Mouse (Mus musculus): Measurements from ENCODE around the gene Tmco4. TPM values are rescaled to one million over a fixed set of nuclear protein-coding genes. Genes with fewer than 3 reads are reported as not detected.

Gene Tmco4
- polyA plus RNA-seq, 1 experiment from 2014 or later: 1.3 TPM

GRCm38 (mm10) chr4:139086984-139087383, 114.3 kb downstream of the Tmco4 start:
- H3K9me3 ChIP-seq (ENCODE audit: control insufficient read depth, low read length): no peaks in the 10 kb centered on the region
- H3K36me3 ChIP-seq (replicated peaks; ENCODE audit: control insufficient read depth, insufficient read depth): no peaks in the 10 kb centered on the region
- no peak overlapping the region for H3K4me3 ChIP-seq (replicated peaks; ENCODE audit: low read length)
- H3K27me3 ChIP-seq (ENCODE audit: control insufficient read depth, insufficient read depth, low read length): peaks cover 23% of the 10 kb centered on the region
- WGBS: 68% methylated on average over 4 of the region's 4 CpGs
- ATAC-seq (ENCODE audit: low FRiP score) (no peak), DNase-seq (ENCODE audit: low spot score) (no peak)
- H3K9ac ChIP-seq: no peak overlapping the region
- H3K27ac ChIP-seq: no peak overlapping the region
- no peak overlapping the region for H3K4me2 ChIP-seq (replicated peaks)
- H3K4me1 ChIP-seq (replicated peaks; ENCODE audit: control insufficient read depth, insufficient read depth, low read length): peaks cover 18% of the 10 kb centered on the region

- no peak overlapping the region for H3K27ac ChIP-seq
- ATAC-seq (ENCODE audit: low FRiP score) (no peak), DNase-seq (ENCODE audit: low spot score) (no peak)
- H3K9ac ChIP-seq: no peak overlapping the region
- H3K9me3 ChIP-seq (ENCODE audit: control insufficient read depth, low read length): no peaks in the 10 kb centered on the region
- H3K36me3 ChIP-seq (replicated peaks; ENCODE audit: control insufficient read depth, insufficient read depth): no peaks in the 10 kb centered on the region
- H3K27me3 ChIP-seq (ENCODE audit: control insufficient read depth, insufficient read depth, low read length): peaks cover 34% of the 10 kb centered on the region
- H3K4me2 ChIP-seq (replicated peaks): no peak overlapping the region
- no peak overlapping the region for H3K4me3 ChIP-seq (replicated peaks; ENCODE audit: low read length)
- H3K4me1 ChIP-seq (replicated peaks; ENCODE audit: control insufficient read depth, insufficient read depth, low read length): peaks cover 9% of the 10 kb centered on the region; the same call in 1 of the 2 replicates
- 54% methylated on average over 9 of the region's 9 CpGs for WGBS
Measured at GRCm38 (mm10) chr4:139088982-139089671, 116.4 kb downstream of the Tmco4 start.

GRCm38 (mm10) chr4:139090303-139090940, 117.7 kb downstream of the Tmco4 start:
- no peak overlapping the region for H3K27ac ChIP-seq
- DNase-seq (ENCODE audit: low spot score) (no peak), ATAC-seq (ENCODE audit: low FRiP score) (no peak)
- H3K36me3 ChIP-seq (replicated peaks; ENCODE audit: control insufficient read depth, insufficient read depth): no peaks in the 10 kb centered on the region
- peaks cover 42% of the 10 kb centered on the region for H3K27me3 ChIP-seq (ENCODE audit: control insufficient read depth, insufficient read depth, low read length)
- no peak overlapping the region for H3K9ac ChIP-seq
- peaks cover 9% of the 10 kb centered on the region; the same call in 1 of the 2 replicates for H3K4me1 ChIP-seq (replicated peaks; ENCODE audit: control insufficient read depth, insufficient read depth, low read length)
- no peak overlapping the region for H3K4me3 ChIP-seq (replicated peaks; ENCODE audit: low read length)
- no peaks in the 10 kb centered on the region for H3K9me3 ChIP-seq (ENCODE audit: control insufficient read depth, low read length)
- peak overlapping the region; percentile 94 for H3K4me2 ChIP-seq (replicated peaks)
- WGBS: 72% methylated on average over 15 of the region's 15 CpGs

GRCm38 (mm10) chr4:139091066-139091465, 118.4 kb downstream of the Tmco4 start:
- WGBS: 25% methylated on average over 7 of the region's 7 CpGs
- Histone ChIP-seq H3K4me3 (replicated peaks; ENCODE audit: low read length) (peak overlapping the region; percentile 59; the same call in 1 of the 2 replicates), H3K27ac (0 out of 2 replicates have a peak overlapping the region, but pooled peaks have one; percentile 26)

GRCm38 (mm10) chr4:139091478-139092355, 119.0 kb downstream of the Tmco4 start:
- H3K4me2 ChIP-seq (replicated peaks): peak overlapping the region; percentile 94
- H3K9ac ChIP-seq: peak overlapping the region; percentile 68
- WGBS: under 1% methylated on average over 28 of the region's 28 CpGs
- H3K9me3 ChIP-seq (ENCODE audit: control insufficient read depth, low read length): no peaks in the 10 kb centered on the region
- H3K4me1 ChIP-seq (replicated peaks; ENCODE audit: control insufficient read depth, insufficient read depth, low read length): peaks cover 9% of the 10 kb centered on the region; the same call in 1 of the 2 replicates
- H3K36me3 ChIP-seq (replicated peaks; ENCODE audit: control insufficient read depth, insufficient read depth): no peaks in the 10 kb centered on the region
- peak overlapping the region; percentile 47 for H3K27ac ChIP-seq
- peak overlapping the region; percentile 59 for H3K4me3 ChIP-seq (replicated peaks; ENCODE audit: low read length)
- DNase-seq (ENCODE audit: low spot score): peak; percentile 54
- H3K27me3 ChIP-seq (ENCODE audit: control insufficient read depth, insufficient read depth, low read length): peaks cover 42% of the 10 kb centered on the region
- ATAC-seq (ENCODE audit: low FRiP score): peak; percentile 62

More at GRCm38 (mm10) chr4:139091066-139091465, 118.4 kb downstream of the Tmco4 start:
- ATAC-seq (ENCODE audit: low FRiP score) (no peak), DNase-seq (ENCODE audit: low spot score) (no peak)
- H3K9ac ChIP-seq: no peak overlapping the region
- H3K9me3 ChIP-seq (ENCODE audit: control insufficient read depth, low read length): no peaks in the 10 kb centered on the region
- H3K27me3 ChIP-seq (ENCODE audit: control insufficient read depth, insufficient read depth, low read length): peaks cover 42% of the 10 kb centered on the region
- H3K4me1 ChIP-seq (replicated peaks; ENCODE audit: control insufficient read depth, insufficient read depth, low read length): peaks cover 9% of the 10 kb centered on the region; the same call in 1 of the 2 replicates
- H3K4me2 ChIP-seq (replicated peaks): peak overlapping the region; percentile 94
- no peaks in the 10 kb centered on the region for H3K36me3 ChIP-seq (replicated peaks; ENCODE audit: control insufficient read depth, insufficient read depth)

GRCm38 (mm10) chr4:139092356-139093195, 119.9 kb downstream of the Tmco4 start, which contains the start of gene Nbl1:
Gene Nbl1, minus strand, starts transcription at chr4:139092993.
- peak; percentile 24; the same call in 1 of the 2 replicates for ATAC-seq (ENCODE audit: low FRiP score)
- Histone ChIP-seq H3K27ac (peak within 1 kb of the TSS; percentile 47), H3K4me1 (replicated peaks; ENCODE audit: control insufficient read depth, insufficient read depth, low read length) (peaks cover 9% of the 10 kb centered on the region; the same call in 1 of the 2 replicates), H3K36me3 (replicated peaks; ENCODE audit: control insufficient read depth, insufficient read depth) (no peaks in the 10 kb centered on the region), H3K4me3 (replicated peaks; ENCODE audit: low read length) (peak within 1 kb of the TSS; percentile 59), H3K9me3 (ENCODE audit: control insufficient read depth, low read length) (no peaks in the 10 kb centered on the region), H3K4me2 (replicated peaks) (peak within 1 kb of the TSS; percentile 94), H3K9ac (peak within 1 kb of the TSS; percentile 68), H3K27me3 (ENCODE audit: control insufficient read depth, insufficient read depth, low read length) (peaks cover 42% of the 10 kb centered on the region)
- DNase-seq (ENCODE audit: low spot score): no peak
- WGBS: under 1% methylated on average over 97 of the region's 105 CpGs

GRCm38 (mm10) chr4:139093196-139093530, 120.5 kb downstream of the Tmco4 start:
- peaks cover 42% of the 10 kb centered on the region for H3K27me3 ChIP-seq (ENCODE audit: control insufficient read depth, insufficient read depth, low read length)
- H3K4me1 ChIP-seq (replicated peaks; ENCODE audit: control insufficient read depth, insufficient read depth, low read length): peaks cover 9% of the 10 kb centered on the region; the same call in 1 of the 2 replicates
- H3K4me2 ChIP-seq (replicated peaks): peak overlapping the region; percentile 94
- ATAC-seq (ENCODE audit: low FRiP score): no peak
- H3K27ac ChIP-seq: no peak overlapping the region
- H3K4me3 ChIP-seq (replicated peaks; ENCODE audit: low read length): peak overlapping the region; percentile 59
- 18% methylated on average over 13 of the region's 13 CpGs for WGBS
- H3K9me3 ChIP-seq (ENCODE audit: control insufficient read depth, low read length): no peaks in the 10 kb centered on the region
- DNase-seq (ENCODE audit: low spot score): no peak
- peak overlapping the region; percentile 68 for H3K9ac ChIP-seq
- H3K36me3 ChIP-seq (replicated peaks; ENCODE audit: control insufficient read depth, insufficient read depth): no peaks in the 10 kb centered on the region

- Histone ChIP-seq H3K4me3 (replicated peaks; ENCODE audit: low read length) (no peak overlapping the region), H3K27me3 (ENCODE audit: control insufficient read depth, insufficient read depth, low read length) (peaks cover 32% of the 10 kb centered on the region), H3K9ac (no peak overlapping the region), H3K4me1 (replicated peaks; ENCODE audit: control insufficient read depth, insufficient read depth, low read length) (peaks cover 9% of the 10 kb centered on the region; the same call in 1 of the 2 replicates), H3K9me3 (ENCODE audit: control insufficient read depth, low read length) (no peaks in the 10 kb centered on the region), H3K36me3 (replicated peaks; ENCODE audit: control insufficient read depth, insufficient read depth) (no peaks in the 10 kb centered on the region), H3K27ac (no peak overlapping the region), H3K4me2 (replicated peaks) (no peak overlapping the region)
- 33% methylated on average over 1 of the region's 1 CpGs for WGBS
- ATAC-seq (ENCODE audit: low FRiP score) (no peak), DNase-seq (ENCODE audit: low spot score) (no peak)
Measured at GRCm38 (mm10) chr4:139095406-139095805, 122.7 kb downstream of the Tmco4 start.
